Mouse (Mus musculus) ES-CJ7 (cell line): Measurements from ENCODE around the gene Aspscr1.
"Not testable (repeated sequence)": the region's sequence is repeated elsewhere in the genome, so short reads cannot be mapped to it uniquely, and the experiment has no call there.

Source experiments
- DNase-seq: peaks from one replicate; pipeline ENCODE4 v3.0.0; 2011; ENCODE audit warnings: low read depth, low spot score

The Aspscr1 gene

GRCm38 (mm10) chr11:120641869-120642268 is 30.9 kb upstream of the Aspscr1 start:
- DNase-seq: no peak

GRCm38 (mm10) chr11:120642939-120643600 is 29.7 kb upstream of the Aspscr1 start:
- DNase-seq: no peak

DNA sequence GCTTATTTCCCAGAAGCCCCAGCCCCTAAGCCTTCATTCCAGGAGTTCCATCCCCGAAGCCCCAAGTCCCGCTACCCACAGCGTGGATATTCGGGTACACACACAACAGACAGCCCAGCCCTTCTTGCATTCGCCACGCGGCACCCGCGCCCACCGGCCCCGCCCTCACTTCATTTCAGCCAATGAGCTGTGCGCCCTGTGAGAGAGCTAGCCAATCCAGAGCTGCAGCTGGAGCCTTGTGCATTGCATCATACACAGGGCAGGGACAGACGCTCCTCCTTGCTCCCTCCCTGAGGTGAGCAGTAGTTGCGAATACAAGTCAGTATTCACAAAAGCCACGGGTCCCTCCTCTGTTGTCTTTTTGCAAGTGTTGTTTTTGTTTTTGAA is 29.2 kb upstream of the Aspscr1 start, which contains the start of gene Pycr1:
Pycr1 (minus strand) TSS at position 169 of the 387 bp plus-strand sequence.
- DNase-seq: peak; percentile 97

DNA sequence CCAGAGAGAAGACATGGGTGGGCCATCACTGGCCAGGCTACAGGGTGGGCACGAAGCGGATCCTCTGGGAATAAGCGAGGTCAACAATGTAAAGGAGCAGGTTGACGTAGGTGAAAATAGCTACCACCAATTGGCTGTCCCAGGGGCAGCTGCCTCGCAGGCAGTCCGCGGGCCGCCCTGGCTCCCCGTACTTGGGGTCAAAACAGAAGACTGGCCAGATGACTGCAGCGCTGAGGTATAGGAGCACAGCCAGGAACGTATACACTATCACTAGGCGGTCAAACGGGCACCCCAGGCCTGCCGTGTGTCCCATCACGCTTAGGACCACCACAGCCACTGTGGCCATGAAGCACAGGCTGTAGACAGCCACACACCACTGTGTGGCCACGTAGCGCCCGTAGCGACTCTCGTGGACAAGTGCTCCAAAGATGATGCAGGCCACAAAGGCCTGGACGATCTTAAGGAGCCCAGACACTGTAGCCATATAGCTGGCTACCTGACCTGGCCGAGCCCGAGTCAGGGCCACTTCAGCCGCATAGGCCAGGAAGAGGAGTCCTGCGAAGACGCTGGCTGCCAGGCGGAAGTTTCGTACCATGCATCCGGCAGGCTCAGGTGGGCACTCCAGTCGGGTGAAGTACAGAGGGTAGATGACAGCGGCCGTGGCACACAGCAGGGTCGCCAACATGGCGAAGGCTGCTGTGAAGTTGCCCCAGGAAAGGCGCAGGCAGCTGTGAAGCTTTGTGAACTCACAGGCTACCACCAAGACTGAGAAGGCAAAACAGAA is 25.5 kb upstream of the Aspscr1 start:
- no peak for DNase-seq

DNA sequence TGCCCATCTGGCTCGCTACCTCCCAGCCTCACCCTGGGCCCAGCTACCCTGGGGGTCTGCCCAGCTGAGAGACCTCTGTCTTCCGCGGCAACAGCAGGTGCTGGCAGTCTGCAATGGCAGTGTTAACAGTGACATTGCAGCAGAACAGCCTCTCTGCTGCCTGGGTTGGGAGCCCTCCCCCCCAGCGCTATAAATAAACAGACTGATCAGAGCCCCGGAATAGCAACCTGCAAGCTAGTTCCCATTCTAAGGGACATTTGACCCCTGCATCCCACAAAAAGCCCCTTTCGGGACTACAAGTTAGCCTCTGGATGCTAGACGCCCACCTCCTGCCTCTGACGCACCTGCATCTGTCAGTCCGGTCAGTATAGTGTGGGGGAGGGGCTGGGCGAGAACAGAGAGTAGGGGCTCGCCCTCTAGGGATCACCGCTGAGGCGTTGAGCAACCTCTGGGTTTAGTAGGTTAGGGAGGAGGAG is 24.7 kb upstream of the Aspscr1 start, which contains the start of gene Myadml2:
Myadml2 (minus strand) TSS at position 158 of the 476 bp plus-strand sequence.
- peak; percentile 90 for DNase-seq

GRCm38 (mm10) chr11:120651872-120652271 is 20.9 kb upstream of the Aspscr1 start:
- peak; percentile 85 for DNase-seq

GRCm38 (mm10) chr11:120654741-120655140 is 18.0 kb upstream of the Aspscr1 start:
- DNase-seq: no peak

DNA sequence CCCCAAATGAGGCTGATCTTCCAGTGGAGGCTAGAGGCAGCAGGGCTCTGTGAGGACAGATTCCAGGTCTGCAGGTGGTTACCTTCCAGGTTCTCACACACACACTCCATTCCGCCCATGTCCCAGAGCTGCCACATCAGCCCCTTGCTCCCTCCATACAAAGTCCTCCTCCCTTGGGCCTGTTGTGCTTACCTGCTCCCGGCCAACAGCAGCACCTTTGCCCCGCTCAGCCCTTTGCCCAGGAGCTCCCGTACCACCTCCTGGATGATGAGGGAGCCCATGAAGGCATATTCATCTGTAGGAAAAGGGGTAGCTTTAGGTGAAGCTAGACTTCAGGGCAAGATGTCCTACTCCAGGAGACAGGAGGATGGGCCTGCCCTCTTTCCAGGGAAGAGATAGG is 15.5 kb upstream of the Aspscr1 start:
- no peak for DNase-seq

- DNase-seq: peak; percentile 91
Observed at GRCm38 (mm10) chr11:120658876-120659410, 13.8 kb upstream of the Aspscr1 start.

DNA sequence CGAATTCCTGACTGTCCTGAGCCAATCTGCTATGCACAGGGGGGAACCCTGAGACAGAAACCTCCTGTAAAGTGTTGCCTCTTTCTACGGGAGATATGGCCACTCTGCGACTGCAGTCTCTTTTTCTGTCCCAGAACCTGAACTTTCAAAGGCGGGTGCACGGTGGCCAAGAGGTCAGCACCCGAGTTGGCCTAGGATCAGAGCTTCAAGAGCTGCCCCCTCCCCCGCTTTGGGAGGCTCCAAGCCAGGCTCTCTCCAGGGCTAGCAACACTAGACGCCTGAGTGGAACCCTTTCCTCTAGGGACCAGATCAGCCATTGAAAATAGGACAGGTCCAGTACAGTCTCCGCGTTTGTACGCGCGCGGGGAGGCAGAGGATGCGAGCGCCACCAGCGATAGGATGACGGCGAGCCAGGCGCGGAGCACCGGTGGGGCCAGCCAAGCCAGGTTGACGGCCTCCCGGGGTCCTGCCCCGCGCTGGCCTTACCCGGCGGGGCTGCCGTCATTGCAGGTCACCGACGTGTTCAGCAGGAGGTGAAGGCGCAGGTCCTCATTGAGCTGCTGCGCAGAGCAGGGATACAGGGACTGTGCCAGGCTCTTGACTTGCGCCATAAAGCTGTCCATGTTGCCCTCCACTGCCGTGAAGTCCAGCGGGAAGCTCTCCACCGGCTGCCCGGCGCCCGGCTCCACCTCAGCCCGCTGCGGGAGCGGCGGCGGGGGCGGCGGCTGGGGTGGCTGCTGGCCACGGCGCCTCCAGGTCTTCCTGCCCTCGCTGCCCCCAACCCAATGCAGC is 13.1 kb upstream of the Aspscr1 start:
- DNase-seq: no peak

GRCm38 (mm10) chr11:120660301-120661075 is 12.3 kb upstream of the Aspscr1 start:
- peak; percentile 64 for DNase-seq

- no peak for DNase-seq
Observed at GRCm38 (mm10) chr11:120661076-120661460, 11.7 kb upstream of the Aspscr1 start, which contains the start of gene Notum. Gene Notum, minus strand, starts transcription at chr11:120661175.

- DNase-seq: no peak
Observed at GRCm38 (mm10) chr11:120662759-120663158, 10.0 kb upstream of the Aspscr1 start.

DNA sequence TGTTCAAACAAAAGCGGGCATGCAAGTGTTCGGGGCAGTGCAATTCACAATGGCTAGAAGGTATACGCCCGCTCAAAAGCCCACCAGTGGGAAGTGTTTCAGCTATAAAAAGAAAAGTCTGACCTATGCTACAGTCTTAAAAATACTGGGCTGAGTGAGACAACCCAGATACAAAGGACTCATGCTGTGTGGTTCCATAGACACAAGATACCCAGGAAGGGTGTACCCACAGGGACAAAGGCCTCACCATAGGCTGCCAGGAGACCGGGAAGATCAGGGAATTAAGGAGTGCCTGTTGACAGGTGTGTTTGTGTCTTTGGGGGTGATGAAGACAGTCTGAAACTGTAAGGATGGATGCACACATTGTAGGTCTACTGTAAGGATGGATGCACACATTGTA is 9.1 kb upstream of the Aspscr1 start:
- DNase-seq: peak; percentile 97

DNA sequence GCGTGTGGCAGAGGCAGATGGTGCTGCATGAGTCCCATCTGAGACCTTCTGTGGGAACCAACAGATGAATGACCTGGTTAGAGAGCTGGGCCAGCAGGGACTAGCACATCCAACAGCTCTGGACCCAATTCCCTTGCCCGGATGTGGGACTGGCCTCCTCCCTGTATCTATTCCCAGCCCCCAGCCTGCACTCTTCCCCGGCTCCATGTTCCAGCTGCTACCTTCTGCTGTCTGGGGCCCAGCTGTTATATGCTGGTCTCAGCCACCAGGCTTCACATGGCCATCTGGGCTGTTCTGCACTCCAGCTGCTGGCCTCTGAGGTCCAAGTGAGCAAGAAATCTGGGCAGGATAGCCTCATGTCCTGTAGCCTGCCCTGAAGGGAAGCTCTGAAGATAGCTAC is 7.4 kb upstream of the Aspscr1 start:
- no peak for DNase-seq

- DNase-seq: no peak
Observed at GRCm38 (mm10) chr11:120666617-120667016, 6.2 kb upstream of the Aspscr1 start.

DNA sequence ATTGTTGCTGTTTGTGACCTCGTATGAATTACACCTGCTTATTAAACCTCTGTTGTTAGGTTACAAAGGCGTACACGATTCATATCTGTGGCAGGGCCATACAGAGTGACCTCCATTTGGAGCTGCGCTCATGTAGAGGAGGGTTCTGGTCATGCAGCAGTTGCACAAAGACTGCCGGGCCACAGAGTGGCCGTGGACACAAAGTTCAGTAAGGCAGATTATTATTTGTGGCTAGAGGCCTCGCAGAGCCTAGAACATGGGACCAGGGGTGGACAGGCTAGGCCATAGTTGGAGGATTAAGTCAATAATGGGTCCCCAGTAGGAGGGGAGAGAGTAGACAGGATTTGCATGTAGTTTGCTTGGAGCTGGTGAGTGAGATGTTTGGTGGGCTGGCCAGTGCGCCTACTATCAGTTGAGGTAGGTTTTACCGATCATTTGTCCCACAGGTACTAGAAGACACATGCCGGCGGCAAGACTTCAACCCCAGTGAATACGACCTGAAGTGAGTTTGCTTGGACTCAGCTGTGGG is 885 bp downstream of the Aspscr1 start:
- peak; percentile 26 for DNase-seq

DNA sequence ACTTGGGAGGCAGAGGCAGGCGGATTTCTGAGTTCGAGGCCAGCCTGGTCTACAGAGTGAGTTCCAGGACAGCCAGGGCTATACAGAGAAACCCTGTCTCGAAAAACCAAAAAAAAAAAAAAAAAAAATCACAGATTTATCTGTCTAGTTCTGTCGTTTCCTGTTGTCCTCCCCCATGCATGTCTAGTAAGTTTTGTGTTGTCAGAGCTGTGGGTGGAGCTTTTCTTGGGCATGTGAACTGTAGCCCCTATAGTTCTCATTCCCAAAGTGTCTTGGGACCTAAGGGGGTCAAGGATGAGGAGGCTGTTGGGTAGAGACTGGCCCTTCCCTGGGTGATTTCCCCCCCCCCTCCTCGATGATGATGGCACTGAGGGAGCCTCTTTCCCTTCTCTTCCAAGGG is 3.1 kb downstream of the Aspscr1 start:
- not testable (repeated sequence) for DNase-seq

DNA sequence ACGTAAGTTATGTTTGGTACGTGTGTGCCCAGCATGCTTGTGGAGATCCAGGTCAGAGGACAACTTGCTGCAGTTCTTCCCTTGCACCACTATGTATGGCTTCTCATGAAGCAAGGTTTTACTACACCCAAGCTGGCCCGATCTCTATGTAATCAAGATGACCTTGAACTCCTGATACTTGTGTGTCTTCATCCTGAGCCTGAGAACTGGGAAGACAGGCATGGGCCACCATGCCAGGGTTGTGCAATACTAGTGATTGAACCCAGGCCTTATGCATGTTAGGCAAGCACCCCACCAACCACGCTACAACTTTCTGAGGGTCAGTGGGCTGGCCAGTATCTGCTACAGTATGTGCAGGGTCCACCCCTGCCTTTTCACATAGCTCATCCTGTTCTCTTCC is 4.2 kb downstream of the Aspscr1 start:
- no peak for DNase-seq

DNA sequence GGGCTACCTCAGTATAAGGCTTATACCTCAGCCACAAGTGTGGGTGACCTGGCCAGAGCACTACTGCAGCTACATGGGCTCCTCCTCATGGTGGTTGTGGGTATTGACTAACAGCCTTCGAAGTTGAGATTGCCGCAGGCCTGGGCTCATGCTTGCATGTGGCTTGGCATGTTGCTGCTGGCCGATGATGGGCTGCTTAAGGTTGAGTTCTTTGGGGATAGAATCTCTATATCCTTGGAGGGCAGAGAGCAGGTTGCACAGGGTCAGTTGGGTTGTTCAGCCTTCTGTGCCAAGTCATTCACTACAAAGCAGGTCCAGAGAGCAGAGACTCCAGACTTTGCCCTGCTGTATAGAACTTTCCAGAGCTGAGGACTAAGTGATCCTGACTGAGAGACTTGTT is 7.1 kb downstream of the Aspscr1 start:
- DNase-seq: peak; percentile 66

GRCm38 (mm10) chr11:120682683-120683082 is 9.9 kb downstream of the Aspscr1 start:
- no peak for DNase-seq
